Mouse (Mus musculus) liver, postnatal 0 days (tissue): ENCODE measurements around the gene Olfr550.

Experiments
- CTCF ChIP-seq: sonication (generic); IDR thresholded peaks from 2 replicates; pipeline ENCODE4 v1.5.1; 2016; ENCODE audit warnings: antibody characterized with exemption, low read depth
- EP300 ChIP-seq: IDR thresholded peaks from 2 replicates; pipeline ENCODE4 v1.6.1; 2016; ENCODE audit warnings: antibody characterized with exemption, low read depth, mild to moderate bottlenecking

GRCm38 (mm10) chr7:102573174-102573830, 2.1 kb downstream of the Olfr550 start:
- no peak for TF ChIP-seq CTCF
- TF ChIP-seq EP300, result no peak
